ENCODE assay signal across 8 mouse cellular contexts in genomic region chr13:112800597-112801380, GRCm38 (mm10). TPM values are rescaled to one million over a fixed set of nuclear protein-coding genes. Genes with fewer than 3 reads are reported as not detected.
DNase-seq lines count a peak whose midpoint lies in the region; ATAC-seq and TF ChIP-seq lines count a peak whose summit lies in the region.

TSS of gene Plpp1 (plus strand) at chr13:112800792.

- peak; percentile 92 for TF ChIP-seq POLR2A in cerebellum, adult 2 months (IDR thresholded peaks at IDR 0.05; ENCODE audit: borderline replicate concordance, insufficient read depth, low read length)
- peak; percentile 94 for TF ChIP-seq POLR2A in testis, adult 2 months (IDR thresholded peaks at IDR 0.05; ENCODE audit: control insufficient read depth, low read depth, low read length)

- peak; percentile 82 for DNase-seq in G1E (ENCODE audit: low spot score)
- peak; percentile 95 to 96 for DNase-seq in cerebellum, adult 2 months
- peak; percentile 96 for DNase-seq in heart, postnatal 25 days (ENCODE audit: low spot score)
- peak; percentile 96 for DNase-seq in layer of hippocampus, adult 11-12 months (ENCODE audit: low spot score)
- DNase-seq in liver, postnatal 0 days: peak; percentile 98

- H3K36me3 ChIP-seq in G1E (replicated peaks): peaks cover 4% of the 10 kb centered on the region
- H3K36me3 ChIP-seq in forebrain, embryonic 16.5 days (ENCODE audit: control insufficient read depth, insufficient read depth): no peaks in the 10 kb centered on the region
- peaks cover 1% of the 10 kb centered on the region for H3K36me3 ChIP-seq in liver, postnatal 0 days (replicated peaks; ENCODE audit: insufficient read depth, low read length)
- H3K36me3 ChIP-seq in neural tube, embryonic 14.5 days (ENCODE audit: control insufficient read depth, insufficient read depth, low read length): peaks cover 5% of the 10 kb centered on the region; the same call in 1 of the 2 replicates
- no peaks in the 10 kb centered on the region for H3K36me3 ChIP-seq in testis, adult 2 months (ENCODE audit: control insufficient read depth, insufficient read depth, low read length)

- H3K9ac ChIP-seq in forebrain, embryonic 16.5 days (replicated peaks; ENCODE audit: low read depth, low read length): peak within 1 kb of the TSS; percentile 95
- peak within 1 kb of the TSS; percentile 85 for H3K9ac ChIP-seq in liver, postnatal 0 days (replicated peaks)
- H3K9ac ChIP-seq in neural tube, embryonic 14.5 days (replicated peaks; ENCODE audit: low read depth, low read length): peak within 1 kb of the TSS; percentile 95

- intact Hi-C loops in heart, postnatal 25 days (cut with DNase I): loop anchor here (2.0 kb wide), 2 partner anchors 28 to 50 kb away; no protein-coding TSS in a partner anchor

- under 1% methylated on average over 83 of the region's 83 CpGs for WGBS in cerebellum, adult 2 months
- under 1% methylated on average over 83 of the region's 83 CpGs for WGBS in forebrain, embryonic 16.5 days
- 1% methylated on average over 72 of the region's 83 CpGs for WGBS in liver, postnatal 0 days (ENCODE audit: insufficient replicate concordance)
- WGBS in neural tube, embryonic 14.5 days: under 1% methylated on average over 65 of the region's 83 CpGs

- no peak for TF ChIP-seq CTCF in G1E (IDR thresholded peaks at IDR 0.05; ENCODE audit: low read depth, low read length)
- TF ChIP-seq CTCF in cerebellum, adult 2 months (IDR thresholded peaks at IDR 0.05; ENCODE audit: borderline replicate concordance, insufficient read depth, low read depth, low read length): no peak
- no peak for TF ChIP-seq CTCF in liver, postnatal 0 days (IDR thresholded peaks at IDR 0.05; ENCODE audit: low read depth)
- no peak for TF ChIP-seq CTCF in testis, adult 2 months (IDR thresholded peaks at IDR 0.05; ENCODE audit: control insufficient read depth, insufficient read depth, insufficient replicate concordance, low read depth, low read length)

- peaks cover 39% of the 10 kb centered on the region for H3K4me1 ChIP-seq in G1E (ENCODE audit: insufficient read depth, low read depth, low read length)
- no peaks in the 10 kb centered on the region for H3K4me1 ChIP-seq in cerebellum, adult 2 months (ENCODE audit: control insufficient read depth, insufficient read depth, low read length)
- H3K4me1 ChIP-seq in forebrain, embryonic 16.5 days (replicated peaks; ENCODE audit: control insufficient read depth, insufficient read depth, low read length): peaks cover 16% of the 10 kb centered on the region
- H3K4me1 ChIP-seq in liver, postnatal 0 days (ENCODE audit: insufficient read depth): peaks cover 24% of the 10 kb centered on the region
- H3K4me1 ChIP-seq in neural tube, embryonic 14.5 days (ENCODE audit: control insufficient read depth, insufficient read depth, low read length): peaks cover 11% of the 10 kb centered on the region; the same call in 1 of the 2 replicates
- H3K4me1 ChIP-seq in testis, adult 2 months (ENCODE audit: control insufficient read depth, insufficient read depth, low read length): peaks cover 15% of the 10 kb centered on the region

- 0 out of 2 replicates have a peak, but pooled peaks cover 2% of the 10 kb centered on the region for H3K27me3 ChIP-seq in G1E (ENCODE audit: insufficient read depth, low read length)
- no peaks in the 10 kb centered on the region for H3K27me3 ChIP-seq in cerebellum, adult 2 months (ENCODE audit: control insufficient read depth, insufficient read depth, low read length)
- no peaks in the 10 kb centered on the region for H3K27me3 ChIP-seq in forebrain, embryonic 16.5 days (replicated peaks; ENCODE audit: control insufficient read depth, insufficient read depth, low read length)
- H3K27me3 ChIP-seq in liver, postnatal 0 days (ENCODE audit: insufficient read depth, low read length): no peaks in the 10 kb centered on the region
- H3K27me3 ChIP-seq in neural tube, embryonic 14.5 days (ENCODE audit: control insufficient read depth, insufficient read depth, low read length): no peaks in the 10 kb centered on the region
- H3K27me3 ChIP-seq in testis, adult 2 months (ENCODE audit: control insufficient read depth, insufficient read depth, low read length): no peaks in the 10 kb centered on the region

- TF ChIP-seq EP300 in liver, postnatal 0 days (IDR thresholded peaks at IDR 0.05; ENCODE audit: low read depth): no peak

- peak within 1 kb of the TSS; percentile 88 for H3K4me2 ChIP-seq in forebrain, embryonic 16.5 days (ENCODE audit: low read length)
- H3K4me2 ChIP-seq in liver, postnatal 0 days (ENCODE audit: low read depth, low read length): peak within 1 kb of the TSS; percentile 91
- H3K4me2 ChIP-seq in neural tube, embryonic 14.5 days (ENCODE audit: low read depth, low read length): peak within 1 kb of the TSS; percentile 89

- peak within 1 kb of the TSS; percentile 82 for H3K27ac ChIP-seq in cerebellum, adult 2 months (ENCODE audit: insufficient read depth, low read length)
- H3K27ac ChIP-seq in forebrain, embryonic 16.5 days (ENCODE audit: low read length): peak within 1 kb of the TSS; percentile 76
- H3K27ac ChIP-seq in liver, postnatal 0 days (ENCODE audit: low read depth): peak within 1 kb of the TSS; percentile 78
- peak within 1 kb of the TSS; percentile 94 for H3K27ac ChIP-seq in neural tube, embryonic 14.5 days (ENCODE audit: low read depth, low read length)
- H3K27ac ChIP-seq in testis, adult 2 months (ENCODE audit: control insufficient read depth, insufficient read depth, low read depth, low read length): peak within 1 kb of the TSS; percentile 91

- ATAC-seq in G1E (ENCODE audit: extremely low read depth, insufficient number of reproducible peaks, low FRiP score, poor library complexity, severe bottlenecking): peak; percentile 88
- ATAC-seq in forebrain, embryonic 16.5 days: peak; percentile 96
- ATAC-seq in liver, postnatal 0 days: peak; percentile 97
- ATAC-seq in neural tube, embryonic 14.5 days (ENCODE audit: low read depth): peak; percentile 97

- no peaks in the 10 kb centered on the region for H3K9me3 ChIP-seq in G1E (replicated peaks)
- no peaks in the 10 kb centered on the region for H3K9me3 ChIP-seq in forebrain, embryonic 16.5 days (ENCODE audit: control insufficient read depth, low read length)
- no peaks in the 10 kb centered on the region for H3K9me3 ChIP-seq in liver, postnatal 0 days (ENCODE audit: low read length)
- H3K9me3 ChIP-seq in neural tube, embryonic 14.5 days (ENCODE audit: control insufficient read depth, low read length): no peaks in the 10 kb centered on the region

- H3K4me3 ChIP-seq in G1E (ENCODE audit: low read depth, low read length): peak within 1 kb of the TSS; percentile 92
- H3K4me3 ChIP-seq in cerebellum, adult 2 months (replicated peaks; ENCODE audit: insufficient read depth, low read depth, low read length): peak within 1 kb of the TSS; percentile 74
- peak within 1 kb of the TSS; percentile 62 for H3K4me3 ChIP-seq in forebrain, embryonic 16.5 days (replicated peaks; ENCODE audit: low read length)
- peak within 1 kb of the TSS; percentile 79 for H3K4me3 ChIP-seq in liver, postnatal 0 days (ENCODE audit: low read depth, low read length)
- H3K4me3 ChIP-seq in neural tube, embryonic 14.5 days (ENCODE audit: low read depth, low read length): peak within 1 kb of the TSS; percentile 82
- H3K4me3 ChIP-seq in testis, adult 2 months (ENCODE audit: control insufficient read depth, low read depth, low read length): peak within 1 kb of the TSS; percentile 90

RNA-seq across cellular contexts. Expression of gene Plpp1, which starts in this region (rescaled TPM):
- total RNA-seq in G1E (2014; fragmentation: Nextera tagmentation): 12.3 and 19.4 TPM in 2 replicates
- 1.5 and 2.1 TPM in 2 replicates for total RNA-seq in G1E (2017)
- 3.4 and 3.5 TPM in 2 replicates for polyA plus RNA-seq in G1E (2012)
- polyA plus RNA-seq in cerebellum, adult 2 months (2012; rRNA removed): 31.4 and 35.2 TPM in 2 replicates
- polyA plus RNA-seq in forebrain, embryonic 16.5 days (2015; fragmentation: Nextera tagmentation; extraction: Ambion mirVana): 44.7 and 49.2 TPM in 2 replicates
- total RNA-seq in heart, postnatal 25 days (2021): 10 to 100 TPM; 59.4 to 63.6 TPM
- 44.6 and 55.4 TPM in 2 replicates for polyA plus RNA-seq in liver, postnatal 0 days (2015; fragmentation: Nextera tagmentation; extraction: Ambion mirVana)
- polyA plus RNA-seq in neural tube, embryonic 14.5 days (2014; fragmentation: Nextera tagmentation; extraction: Ambion mirVana): 61.5 and 66.1 TPM in 2 replicates
- 104 and 115 TPM in 2 replicates for polyA plus RNA-seq in testis, adult 2 months (2012; rRNA removed)

Comparison
In these comparisons a context has a peak if more than half of its experiments do, and no peak if none do; other contexts are left out.
1. Peak in every context shown above with its lines: DNase-seq, ATAC-seq, H3K4me3 ChIP-seq and H3K27ac ChIP-seq.